Mouse (Mus musculus) yolk sac, embryonic 10.5 days (tissue): ENCODE results near the gene Rfc5.
"Not testable (repeated sequence)": the region's sequence is repeated elsewhere in the genome, so short reads cannot be mapped to it uniquely, and the experiment has no call there.

ENCODE experiments used
- DNase-seq: peaks from one replicate; pipeline ENCODE4 v3.0.0-alpha.2; 2017; ENCODE audit warnings: low spot score

Rfc5 gene

DNA sequence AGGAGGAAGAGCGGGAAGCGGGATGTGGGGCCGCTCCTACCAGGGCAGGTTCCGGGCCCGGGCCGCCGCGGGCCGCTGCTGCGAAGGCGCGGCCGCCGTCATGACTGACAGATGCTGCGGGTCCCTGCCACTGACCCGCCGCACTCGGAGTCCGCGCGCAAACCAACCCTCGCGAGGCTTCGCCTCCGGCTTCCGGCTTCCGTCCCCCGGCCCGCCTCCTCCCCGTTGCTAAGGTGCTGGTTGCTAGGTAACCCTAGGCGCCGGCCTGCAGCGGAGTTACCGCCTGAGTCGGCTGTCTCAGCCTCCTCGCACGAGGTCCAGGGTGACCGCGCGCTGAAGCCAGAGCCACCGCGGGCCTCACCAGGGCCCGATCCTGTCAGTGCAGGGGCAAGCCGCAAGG is at the start of gene Rfc5:
Rfc5 (minus strand) TSS at position 171 of the 400 bp plus-strand sequence.
- peak; percentile 94 for DNase-seq

DNA sequence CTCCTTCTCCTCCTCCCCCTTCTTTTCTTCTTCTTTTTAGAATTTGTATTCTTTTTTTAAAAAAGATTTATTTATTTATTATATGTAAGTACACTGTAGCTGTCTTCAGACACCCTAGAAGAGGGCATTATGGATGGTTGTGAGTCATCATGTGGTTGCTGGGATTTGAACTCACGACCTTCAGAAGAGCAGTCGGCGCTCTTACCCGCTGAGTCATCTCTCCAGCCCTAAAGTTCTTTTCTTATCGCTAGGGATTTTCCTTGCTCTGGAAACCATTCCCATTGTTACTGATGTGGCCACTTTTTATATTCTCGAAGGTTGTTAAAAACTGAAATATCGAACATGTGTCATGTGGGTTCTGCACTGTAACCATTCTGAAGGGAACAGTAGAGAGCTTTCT is 44.7 kb upstream of the Rfc5 start:
- not testable (repeated sequence) for DNase-seq

- no peak for DNase-seq
Observed at GRCm38 (mm10) chr5:117417442-117417841, 28.6 kb upstream of the Rfc5 start.

DNA sequence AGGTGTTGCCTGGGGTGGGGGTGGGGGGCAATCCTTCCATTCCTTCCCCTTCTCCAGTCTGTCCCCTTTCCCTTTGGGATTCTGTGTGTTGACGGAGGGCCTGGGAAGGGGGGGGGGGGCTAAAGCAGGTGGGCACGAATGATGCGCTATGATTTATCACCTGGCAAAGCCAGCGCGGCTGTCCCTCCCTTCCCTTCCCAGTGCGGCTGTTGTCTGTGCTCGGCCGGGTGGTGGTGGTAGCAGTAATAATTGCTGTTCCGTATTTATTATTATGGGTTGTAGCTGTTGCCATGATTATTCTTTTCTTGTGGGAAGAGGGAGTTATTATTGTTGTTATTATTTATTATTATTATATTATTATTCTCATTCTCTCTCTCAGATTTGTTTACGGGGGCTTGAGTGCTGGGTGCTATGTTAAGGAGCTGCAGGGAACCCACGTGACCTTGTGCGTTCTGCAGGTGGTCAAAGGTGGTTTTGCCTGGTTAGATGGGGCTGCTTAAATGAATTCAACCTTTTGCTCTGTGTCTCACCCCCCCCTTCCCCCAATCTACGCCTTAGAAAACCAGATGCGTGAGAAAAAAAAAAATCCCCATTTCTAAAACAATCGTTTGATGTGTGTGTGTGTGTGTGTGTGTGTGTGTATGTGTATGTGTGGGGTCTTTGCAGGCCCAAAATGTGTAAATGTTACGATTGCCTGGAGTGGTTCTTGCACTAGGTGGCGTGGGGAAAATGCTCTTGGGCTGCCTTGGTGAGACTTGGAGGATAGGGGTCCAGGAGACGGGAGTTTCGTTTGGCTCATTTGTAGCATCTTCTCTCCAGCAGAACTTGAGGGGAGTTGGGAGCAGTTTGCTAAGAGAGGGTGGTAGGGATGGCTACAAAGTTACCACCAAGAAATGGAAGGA is 26.4 kb upstream of the Rfc5 start:
- DNase-seq: no peak

DNA sequence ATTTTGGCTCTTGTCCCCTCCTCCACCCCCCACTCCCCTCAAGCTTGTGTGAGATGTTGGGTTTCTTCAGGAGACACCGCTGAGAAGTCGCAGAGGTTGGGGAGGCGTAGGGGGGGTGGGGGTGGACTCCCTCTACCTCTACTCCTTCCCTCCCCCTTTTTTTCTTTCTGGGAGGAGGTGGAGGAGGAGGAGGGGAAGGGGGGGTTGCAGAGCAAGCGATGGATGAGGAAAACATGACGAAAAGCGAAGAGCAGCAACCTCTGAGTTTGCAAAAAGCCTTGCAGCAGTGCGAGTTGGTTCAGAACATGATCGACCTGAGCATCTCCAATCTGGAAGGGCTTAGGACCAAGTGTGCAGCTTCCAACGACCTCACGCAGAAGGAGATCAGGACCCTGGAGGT is 25.8 kb upstream of the Rfc5 start:
- DNase-seq: no peak

DNA sequence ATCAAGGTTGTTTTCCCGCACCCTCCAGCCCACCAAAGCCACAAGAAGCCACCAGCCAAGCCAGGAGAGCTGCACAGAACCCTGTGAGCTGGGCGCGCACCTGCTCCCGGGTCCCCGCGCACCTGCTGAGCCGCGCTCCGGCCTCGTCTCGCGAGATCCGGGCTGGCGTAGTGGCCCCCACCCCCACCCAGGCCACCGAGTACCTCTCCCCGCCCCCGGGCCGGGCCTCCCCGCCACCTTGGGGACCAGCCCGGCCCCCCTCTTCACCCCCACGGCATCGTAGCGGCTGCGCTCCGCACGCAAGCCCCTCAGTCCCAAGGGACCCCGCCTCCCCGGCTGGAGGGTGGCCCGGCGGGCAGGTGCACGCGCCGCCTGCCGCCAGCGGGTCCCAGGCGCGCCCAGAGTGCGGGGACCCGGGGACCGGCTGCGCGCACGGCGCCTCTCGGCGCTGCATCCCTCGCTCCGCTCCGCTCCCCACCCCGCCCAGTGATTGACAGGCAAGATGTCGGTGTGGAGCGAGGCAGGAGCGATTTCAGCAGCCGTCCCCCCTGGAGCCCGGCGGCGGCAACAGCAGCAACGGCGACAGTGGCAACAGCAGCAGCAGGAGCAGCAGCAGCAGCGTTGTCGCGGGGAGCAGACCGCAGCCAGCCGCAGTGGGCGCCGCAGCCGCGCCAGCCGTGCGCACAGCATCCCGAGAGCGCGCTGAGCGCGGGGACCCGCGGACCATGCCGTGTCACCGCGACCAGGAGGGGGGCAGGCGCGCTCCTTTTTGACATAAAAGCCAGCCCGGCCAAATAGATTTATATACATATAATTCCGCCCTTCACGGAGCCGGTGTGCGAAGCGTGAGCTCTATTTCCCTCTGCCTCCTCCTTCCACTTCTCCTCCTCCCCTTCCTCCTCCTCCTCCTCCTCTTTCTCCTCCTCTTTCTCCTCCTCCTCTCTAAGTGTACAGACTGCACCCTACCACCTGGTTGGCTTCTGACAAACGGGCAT is 25.0 kb upstream of the Rfc5 start, which contains the start of gene Ksr2:
Ksr2 (plus strand) TSS at position 494 of the 995 bp plus-strand sequence.
- peak; percentile 60 for DNase-seq

- no peak for DNase-seq
Observed at GRCm38 (mm10) chr5:117409369-117409768, 20.5 kb upstream of the Rfc5 start.

DNA sequence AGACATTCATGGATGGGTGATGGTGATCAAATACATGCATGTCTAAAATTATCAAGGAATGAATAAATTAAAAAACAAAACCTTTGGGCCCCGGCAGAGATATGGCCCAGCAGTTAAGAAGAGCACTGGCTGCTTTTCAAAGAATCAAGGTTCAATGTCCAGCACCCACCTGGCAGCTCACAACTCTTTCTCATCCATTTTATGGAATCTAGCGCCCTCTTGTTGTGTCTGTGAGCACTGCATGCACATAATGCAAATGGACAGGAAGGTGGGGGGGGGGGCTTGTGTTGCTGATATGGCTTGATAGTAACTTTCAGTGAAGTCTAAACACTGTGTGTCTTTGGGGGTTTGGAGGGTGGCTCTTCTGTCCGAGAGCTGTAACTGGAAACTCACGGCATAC is 19.4 kb upstream of the Rfc5 start:
- DNase-seq: no peak

DNA sequence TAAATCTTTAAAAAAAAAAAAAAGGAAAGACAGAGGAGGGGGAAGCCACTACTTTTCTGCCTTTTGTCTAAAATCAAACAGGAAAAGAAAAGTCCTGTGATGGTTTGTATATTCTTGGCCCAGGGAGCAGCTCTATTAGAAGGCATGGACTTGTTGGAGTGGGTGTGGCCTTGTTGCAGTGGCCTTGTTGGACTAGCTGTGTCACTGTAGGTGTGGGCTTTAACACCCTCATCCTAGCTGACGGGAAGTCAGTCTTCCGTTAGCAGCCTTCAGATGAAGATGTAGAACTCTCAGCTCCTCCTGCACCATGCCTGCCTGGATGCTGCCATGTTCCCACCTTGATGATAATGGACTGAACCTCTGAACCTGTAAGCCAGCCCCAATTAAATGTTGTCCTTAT is 15.8 kb upstream of the Rfc5 start:
- DNase-seq: not testable (repeated sequence)

DNA sequence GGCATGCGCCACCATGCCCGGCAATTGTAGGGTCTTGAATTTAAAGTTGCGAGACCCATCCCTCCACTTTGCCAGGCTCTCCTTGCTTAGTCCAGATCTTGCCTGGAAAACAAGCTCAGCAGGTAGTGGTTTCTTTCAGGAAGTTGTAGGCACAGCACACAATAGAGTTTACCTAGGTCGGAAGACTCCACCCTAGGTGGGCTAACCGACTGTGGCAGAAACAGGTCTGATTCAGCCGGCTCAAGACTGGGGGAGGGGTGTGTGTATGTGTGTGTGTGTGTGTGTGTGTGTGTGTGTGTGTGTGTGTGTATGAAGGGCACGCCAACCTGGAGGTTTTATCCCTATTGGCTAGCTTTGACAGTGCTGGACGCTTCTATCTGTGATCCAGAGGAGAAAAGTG is 14.8 kb upstream of the Rfc5 start:
- DNase-seq: no peak

DNA sequence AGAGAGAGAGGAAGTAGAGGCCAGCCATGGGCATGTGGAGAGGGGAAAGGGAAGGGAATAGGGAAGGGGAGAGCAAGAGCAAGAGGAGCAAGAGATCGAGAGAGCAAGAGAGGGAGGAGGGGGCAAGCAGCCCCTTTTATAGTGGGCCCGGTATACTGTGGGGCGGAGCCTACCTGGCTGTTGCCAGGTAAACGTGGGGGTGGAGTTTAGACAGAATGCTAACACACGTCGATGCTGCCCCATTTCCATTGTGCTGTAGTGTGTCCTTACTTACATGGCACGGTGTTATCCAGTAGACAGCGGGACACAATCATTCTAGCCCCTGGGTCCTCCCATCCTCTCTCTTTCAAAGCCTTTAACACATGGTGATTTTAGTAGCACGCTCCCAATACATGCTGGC is 10.4 kb upstream of the Rfc5 start:
- DNase-seq: no peak

DNA sequence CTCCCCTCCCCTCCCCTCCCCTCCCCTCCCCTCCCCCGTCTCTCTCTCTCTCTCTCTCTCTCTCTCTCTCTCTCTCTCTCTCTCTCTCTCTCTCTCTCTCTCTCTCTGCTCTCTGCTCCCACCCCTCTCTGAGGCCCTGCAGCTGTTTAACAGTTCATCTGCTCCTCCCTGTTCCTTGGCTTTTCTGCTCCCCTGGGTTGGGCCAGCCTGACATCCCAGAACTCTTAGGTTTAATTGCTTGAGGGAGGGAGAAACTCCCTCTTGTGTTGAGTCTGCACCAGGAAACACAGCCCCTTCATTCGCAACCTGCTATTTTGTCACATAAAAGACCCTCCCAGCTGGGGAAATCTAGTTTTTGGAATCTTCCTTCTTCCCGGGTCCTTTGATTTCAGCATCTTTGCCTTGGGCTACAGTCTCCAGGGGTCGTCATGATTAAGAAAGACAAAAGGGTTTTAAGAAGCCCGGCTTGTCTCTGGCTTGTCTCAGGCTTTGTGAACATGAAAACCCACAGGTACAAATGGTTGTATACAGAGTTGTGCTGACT is 9.2 kb upstream of the Rfc5 start:
- DNase-seq: no peak

GRCm38 (mm10) chr5:117397371-117397770 is 8.5 kb upstream of the Rfc5 start:
- DNase-seq: no peak

GRCm38 (mm10) chr5:117396596-117397014 is 7.8 kb upstream of the Rfc5 start:
- DNase-seq: peak; percentile 68

- no peak for DNase-seq
Observed at GRCm38 (mm10) chr5:117395834-117396233, 7.0 kb upstream of the Rfc5 start.

DNA sequence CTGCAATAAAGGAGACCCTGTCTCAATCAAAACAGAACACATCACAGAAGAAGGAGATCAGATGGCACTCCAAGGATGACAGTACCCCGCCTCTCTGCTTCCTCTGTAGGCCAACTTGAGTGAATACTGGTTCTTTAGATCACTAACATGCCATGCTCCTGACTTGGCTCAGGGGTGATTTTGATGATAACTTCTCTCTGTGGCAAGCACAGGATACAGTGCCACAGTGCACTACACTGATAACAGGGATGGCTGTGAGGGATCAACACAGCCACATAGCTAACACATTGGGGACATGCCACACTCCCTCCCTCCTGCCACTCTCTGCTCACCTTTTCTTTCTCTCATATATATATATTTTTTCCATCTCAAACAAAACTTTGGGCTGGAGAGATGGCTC is 2.0 kb upstream of the Rfc5 start:
- no peak for DNase-seq

DNA sequence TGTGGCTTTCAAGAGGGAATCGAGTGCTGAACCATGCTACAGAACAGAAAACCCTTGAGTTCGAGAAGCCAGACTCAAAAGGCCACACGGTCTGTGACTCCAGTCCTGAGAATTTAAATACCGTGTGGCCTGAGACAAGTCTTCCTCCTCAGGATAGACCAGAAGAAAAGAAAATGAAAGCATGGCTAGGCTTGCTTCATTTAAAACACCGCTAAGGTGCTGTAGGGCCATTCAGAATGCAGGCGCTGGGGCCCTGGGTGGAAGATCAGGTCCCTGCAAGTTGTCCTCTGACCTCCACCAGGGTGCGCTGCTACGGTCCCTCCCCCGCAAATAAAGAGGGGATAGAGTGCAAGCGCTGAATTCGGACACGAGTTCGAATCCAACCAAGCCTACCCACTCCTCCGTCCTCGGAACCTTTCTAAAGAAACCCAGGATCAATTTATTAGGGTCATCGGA is 523 bp downstream of the Rfc5 start:
- peak; percentile 73 for DNase-seq

GRCm38 (mm10) chr5:117383198-117383597 is 5.6 kb downstream of the Rfc5 start:
- no peak for DNase-seq

DNA sequence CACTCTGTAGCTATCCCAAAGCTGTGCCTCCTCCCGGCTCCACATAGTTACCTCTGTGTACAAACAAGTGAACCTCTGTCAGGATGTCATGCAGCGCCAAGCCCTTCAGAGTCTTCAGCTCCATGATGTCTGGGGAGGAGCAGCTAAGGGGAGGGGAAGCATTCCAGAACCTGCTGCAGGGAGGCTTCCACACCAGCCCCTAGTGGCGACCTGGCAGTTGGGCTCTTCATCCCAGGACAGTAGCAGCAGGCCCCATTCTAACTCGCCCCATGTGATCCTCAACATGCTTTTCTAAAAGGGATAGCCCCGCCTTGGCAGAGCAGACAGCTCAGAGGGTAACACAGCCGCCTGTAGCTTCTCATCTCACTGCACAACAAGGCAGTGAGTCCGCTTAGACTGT is 7.1 kb downstream of the Rfc5 start:
- no peak for DNase-seq

GRCm38 (mm10) chr5:117380199-117380598 is 8.6 kb downstream of the Rfc5 start:
- no peak for DNase-seq

DNA sequence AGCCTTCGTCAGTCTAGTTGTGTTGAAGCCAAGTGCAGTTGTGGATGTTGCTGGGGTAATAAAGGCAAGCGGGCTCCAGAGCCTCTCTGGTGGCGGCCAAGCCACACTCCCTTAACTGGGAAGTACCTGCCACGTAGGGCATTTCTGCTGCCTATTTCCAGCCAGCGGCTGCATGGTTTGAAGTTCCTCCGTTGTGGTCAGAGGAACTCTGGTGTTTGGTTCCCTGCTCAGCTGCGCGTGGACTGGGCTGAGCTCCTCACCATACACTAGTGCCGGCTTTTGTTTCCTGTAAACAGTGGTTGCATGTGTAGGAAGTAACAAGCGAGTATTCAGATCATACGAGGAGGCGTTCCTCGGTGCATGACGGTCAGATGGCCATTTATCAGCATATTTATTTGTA is 11.1 kb downstream of the Rfc5 start:
- DNase-seq: not testable (repeated sequence)

GRCm38 (mm10) chr5:117376331-117376761 is 12.5 kb downstream of the Rfc5 start:
- DNase-seq: no peak
